Mouse (Mus musculus) adrenal gland, adult 2 months (tissue): ENCODE measurements around the gene Setdb2. TPM values are rescaled to one million over a fixed set of nuclear protein-coding genes. Genes with fewer than 3 reads are reported as not detected.

Experiments
- DNase-seq: peaks from one replicate; pipeline ENCODE4 v3.0.0; 2021
- polyA plus RNA-seq: library from polyadenylated mRNA; depleted of rRNA; stranded (reverse); fragments of >200 nt; gene quantifications from 2 replicates; pipeline ENCODE4 v1.2.3, GENCODE M21; 2012; rRNA removed
- total RNA-seq, 2 experiments: library from RNA; stranded (reverse); gene quantifications; 2 replicates each; pipeline ENCODE4 v1.2.3; 2021

Gene Setdb2
- total and polyA plus RNA-seq, 3 experiments, result 4.3 to 9.4 (median 6.8) TPM

- no peak for DNase-seq
These were observed 70.2 kb downstream of the Setdb2 start for GRCm38 (mm10) chr14:59370348-59371068.

DNA sequence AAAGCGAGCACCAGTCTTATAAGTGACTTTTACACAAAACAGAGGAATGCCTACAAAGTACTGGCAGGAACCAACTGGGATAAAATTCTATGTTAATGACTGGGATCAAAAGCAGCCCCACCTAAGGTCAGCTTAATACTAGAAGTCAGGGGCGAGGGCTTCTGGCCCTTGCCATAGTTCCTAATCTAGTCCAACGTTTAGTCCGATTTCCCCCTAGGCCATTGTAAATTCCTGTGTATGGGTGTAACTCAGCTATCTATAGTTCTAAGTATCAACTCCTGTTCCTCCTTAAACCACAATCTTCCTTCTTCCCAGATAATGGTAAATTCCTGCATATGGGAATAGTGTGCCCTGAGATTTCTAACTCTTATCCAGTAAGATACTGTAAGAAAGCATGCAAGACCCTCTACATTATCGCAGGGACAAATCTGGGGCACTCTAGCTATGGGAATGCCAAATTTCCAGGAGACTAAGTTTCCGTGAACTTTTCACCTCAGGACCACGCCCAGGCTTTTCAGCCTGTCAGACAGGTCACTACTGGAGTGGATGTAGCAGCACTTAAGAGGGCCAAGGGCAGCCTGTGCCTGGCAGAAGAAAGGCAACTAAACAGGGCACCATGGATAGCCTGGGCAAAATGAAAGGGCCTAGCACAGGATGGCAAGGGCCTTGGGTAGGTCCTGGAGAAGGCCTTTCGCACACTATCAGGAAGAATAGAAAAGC is 74.1 kb downstream of the Setdb2 start:
- DNase-seq, result no peak

DNA sequence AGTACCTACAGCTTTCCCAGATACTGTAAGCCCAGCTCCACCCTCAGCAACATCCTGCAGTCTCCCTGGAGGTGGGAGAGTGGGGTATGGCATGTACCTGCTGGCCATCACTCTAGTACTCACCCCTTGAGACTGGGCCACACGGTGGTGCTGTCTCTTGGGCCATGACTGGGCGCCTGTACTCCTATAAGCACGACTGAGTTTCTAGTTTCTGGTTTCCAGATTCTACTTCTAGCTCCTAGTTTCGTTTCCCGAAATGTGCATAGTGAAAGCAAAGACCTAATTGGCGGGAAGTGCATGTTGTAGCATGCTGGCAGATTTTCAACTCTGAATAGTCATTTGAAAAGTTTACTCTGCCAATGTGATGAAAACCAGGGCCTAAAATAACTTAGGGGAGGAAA is 75.4 kb downstream of the Setdb2 start, which contains the start of gene Phf11d:
Gene Phf11d (minus strand): TSS at position 227 of the 401 bp plus-strand sequence.
- DNase-seq, result peak; percentile 41

Other genes with a start within 250 kb of the Setdb2 start
- gene Rcbtb1, start 239.7 kb downstream of the Setdb2 start, total RNA-seq, result 10 to 100 TPM; 24.8 to 35.2 TPM
- gene Rcbtb1, start 239.7 kb downstream of the Setdb2 start, polyA plus RNA-seq, result 19.4 and 24.7 TPM in 2 replicates
- gene Gm6904, start 180.7 kb downstream of the Setdb2 start, total RNA-seq, result under 1 TPM in 1 of 2 experiments, not detected in 1; 0.48 TPM
- gene Gm6904, start 180.7 kb downstream of the Setdb2 start, polyA plus RNA-seq, result not detected in 2 replicates
- gene Phf11a, start 143.4 kb downstream of the Setdb2 start, total RNA-seq, result under 1 TPM in 1 of 2 experiments, not detected in 1; 0.79 TPM
- gene Phf11a, start 143.4 kb downstream of the Setdb2 start, polyA plus RNA-seq, result 0.30 and 0.61 TPM in 2 replicates
- 1 to 10 TPM; 2.6 to 3.2 TPM for gene Phf11b, start 99.5 kb downstream of the Setdb2 start, total RNA-seq
- gene Phf11b, start 99.5 kb downstream of the Setdb2 start, polyA plus RNA-seq, result 0.49 and 0.55 TPM in 2 replicates
- gene Phf11d, start 75.4 kb downstream of the Setdb2 start, total RNA-seq, result 1 to 10 TPM; 6.2 to 6.7 TPM
- 3.7 and 4.1 TPM in 2 replicates for gene Phf11d, start 75.4 kb downstream of the Setdb2 start, polyA plus RNA-seq
- gene Phf11c, start 45.5 kb downstream of the Setdb2 start, total RNA-seq, result under 1 TPM; 0.48 to 0.78 TPM
- gene Phf11c, start 45.5 kb downstream of the Setdb2 start, polyA plus RNA-seq, result 0.08 and 0.09 TPM in 2 replicates
- 10 to 100 TPM; 42.0 to 45.3 TPM for gene Cab39l, start 88 bp upstream of the Setdb2 start, total RNA-seq
- gene Cab39l, start 88 bp upstream of the Setdb2 start, polyA plus RNA-seq, result 3.8 and 5.1 TPM in 2 replicates
- gene Cdadc1, start 157.1 kb upstream of the Setdb2 start, total RNA-seq, result 10 to 100 TPM; 55.9 to 68.2 TPM
- 2.2 and 3.7 TPM in 2 replicates for gene Cdadc1, start 157.1 kb upstream of the Setdb2 start, polyA plus RNA-seq
- gene Shisa2, start 184.4 kb upstream of the Setdb2 start, total RNA-seq, result 1 to 10 TPM in 1 of 2 experiments, under 1 TPM in 1; 0.72 to 1.3 TPM
- gene Shisa2, start 184.4 kb upstream of the Setdb2 start, polyA plus RNA-seq, result 3.4 and 3.9 TPM in 2 replicates